Mouse (Mus musculus) spleen, adult 18-20 months (tissue): ENCODE measurements around the gene Zcchc7.
"Not testable (repeated sequence)": the region's sequence is repeated elsewhere in the genome, so short reads cannot be mapped to it uniquely, and the experiment has no call there.

Experiments used
- DNase-seq, 2 experiments: peaks; one replicate each; pipeline ENCODE4 v3.0.0; 2022; ENCODE audit warnings: mixed read lengths in 2 of 2

Gene Zcchc7

DNA sequence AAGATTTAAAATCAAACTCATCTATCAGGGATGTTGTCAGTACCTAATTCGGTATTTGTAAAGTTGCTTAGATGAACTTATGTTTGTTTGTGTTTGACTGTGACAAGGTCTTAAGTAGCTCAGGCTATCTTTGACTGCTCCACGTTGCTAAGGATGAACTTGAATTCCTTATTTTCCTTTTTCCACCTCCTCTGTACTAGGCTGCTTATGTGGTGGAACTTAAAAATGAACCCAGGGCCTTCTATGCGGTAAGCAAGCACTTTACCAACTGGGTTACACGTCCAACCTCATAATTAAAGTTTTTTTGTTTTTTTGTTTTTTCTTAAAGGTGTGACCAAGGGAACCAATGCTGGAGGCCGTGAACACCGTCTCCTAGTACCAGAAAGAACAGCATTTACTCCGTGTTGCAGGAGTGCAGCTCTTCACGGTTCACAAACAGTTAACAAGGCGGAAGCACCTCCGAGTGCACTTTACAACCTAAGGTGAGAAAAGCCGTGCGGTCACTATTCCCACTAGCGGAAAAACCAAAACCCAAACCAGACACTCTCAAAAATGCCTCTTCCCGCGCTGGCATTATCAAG is at the start of gene Zcchc7:
Zcchc7 (plus strand) TSS at position 325 of the 581 bp plus-strand sequence.
- DNase-seq, result no peak

DNA sequence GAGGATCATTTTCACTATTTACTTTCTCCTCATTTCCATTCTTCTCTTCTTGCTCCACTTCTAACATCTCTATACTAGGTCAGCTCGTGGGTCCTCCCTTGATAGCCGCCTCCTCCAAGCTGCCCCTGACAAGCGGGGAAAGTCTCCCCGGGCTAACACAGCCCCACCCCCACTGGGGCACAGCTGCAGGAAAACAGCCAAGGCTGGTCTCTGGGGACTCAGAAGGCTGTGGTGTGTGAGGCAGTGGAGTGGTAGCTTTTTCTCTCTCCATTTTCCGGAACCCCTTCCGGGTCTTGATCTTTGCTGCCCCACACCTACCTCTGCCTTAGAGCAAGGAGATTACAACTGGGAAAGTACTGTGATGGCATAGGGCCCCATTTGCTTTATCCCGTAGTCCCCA is 49.7 kb upstream of the Zcchc7 start:
- DNase-seq, result peak; percentile 79 to 83

DNA sequence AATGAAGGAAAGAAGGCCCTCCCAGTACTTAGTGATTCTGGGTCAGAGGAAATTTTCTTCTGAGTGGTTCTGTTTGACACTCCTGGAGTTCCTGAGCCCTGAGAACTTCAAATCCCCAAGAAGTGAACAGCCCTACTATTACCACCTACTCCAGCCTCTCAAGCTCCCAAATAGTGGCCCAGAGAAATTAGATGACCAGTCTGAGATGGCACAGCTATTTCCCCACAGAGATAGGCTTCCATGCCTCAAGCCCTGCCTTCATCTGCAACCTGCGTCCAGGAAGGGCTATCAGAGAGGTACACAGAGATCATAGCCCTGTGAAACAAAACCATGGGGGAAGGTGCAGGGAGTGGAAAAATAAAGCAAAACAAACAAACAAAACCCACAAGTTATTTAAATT is 48.8 kb upstream of the Zcchc7 start:
- no peak for DNase-seq

DNA sequence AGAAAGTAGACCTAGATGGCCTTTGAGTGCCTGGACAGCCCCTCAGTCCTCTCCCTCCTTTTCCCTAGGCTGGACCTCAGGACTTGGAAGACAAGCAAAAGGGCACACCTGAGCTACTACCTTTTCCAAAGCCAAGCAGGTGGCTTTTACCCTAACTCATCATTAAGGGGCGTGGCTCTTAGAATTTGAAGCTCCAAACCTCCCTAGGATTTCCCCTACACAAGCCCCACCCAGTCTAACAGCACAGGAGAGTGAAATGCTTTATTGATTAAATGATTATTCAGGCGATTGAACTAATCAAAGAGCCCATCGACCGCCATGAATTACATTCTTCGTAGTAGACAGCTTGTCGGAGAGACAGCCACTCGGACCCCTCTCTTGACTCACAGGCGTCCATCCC is 47.4 kb upstream of the Zcchc7 start:
- no peak for DNase-seq

DNA sequence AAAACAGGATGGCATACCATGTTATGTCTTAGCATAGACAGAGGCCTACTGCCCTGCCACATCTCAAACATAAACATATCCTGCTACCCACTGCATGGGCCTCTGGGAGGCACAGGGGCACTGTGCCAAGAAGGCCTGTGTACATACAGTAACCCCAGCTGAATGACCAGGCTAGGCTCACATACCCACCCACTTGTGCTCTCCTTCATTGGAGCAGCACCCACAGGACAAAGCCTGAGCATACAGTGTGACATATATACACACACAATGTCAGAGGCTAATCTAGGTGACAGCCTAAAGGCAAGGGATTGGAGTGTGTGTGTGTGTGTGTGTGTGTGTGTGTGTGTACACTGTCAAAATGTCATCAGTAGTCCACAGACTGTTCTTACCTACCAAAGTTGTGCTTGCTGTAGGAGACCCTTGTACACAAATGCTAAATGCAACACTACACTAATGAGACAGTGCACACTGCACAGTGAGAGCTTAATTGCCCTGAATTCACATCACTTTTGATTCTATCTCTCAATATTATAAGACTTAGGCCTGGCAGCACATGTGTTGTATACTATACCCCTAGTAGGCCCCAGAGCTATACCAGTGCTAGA is 46.5 kb upstream of the Zcchc7 start:
- DNase-seq, result peak; percentile 40 to 52

DNA sequence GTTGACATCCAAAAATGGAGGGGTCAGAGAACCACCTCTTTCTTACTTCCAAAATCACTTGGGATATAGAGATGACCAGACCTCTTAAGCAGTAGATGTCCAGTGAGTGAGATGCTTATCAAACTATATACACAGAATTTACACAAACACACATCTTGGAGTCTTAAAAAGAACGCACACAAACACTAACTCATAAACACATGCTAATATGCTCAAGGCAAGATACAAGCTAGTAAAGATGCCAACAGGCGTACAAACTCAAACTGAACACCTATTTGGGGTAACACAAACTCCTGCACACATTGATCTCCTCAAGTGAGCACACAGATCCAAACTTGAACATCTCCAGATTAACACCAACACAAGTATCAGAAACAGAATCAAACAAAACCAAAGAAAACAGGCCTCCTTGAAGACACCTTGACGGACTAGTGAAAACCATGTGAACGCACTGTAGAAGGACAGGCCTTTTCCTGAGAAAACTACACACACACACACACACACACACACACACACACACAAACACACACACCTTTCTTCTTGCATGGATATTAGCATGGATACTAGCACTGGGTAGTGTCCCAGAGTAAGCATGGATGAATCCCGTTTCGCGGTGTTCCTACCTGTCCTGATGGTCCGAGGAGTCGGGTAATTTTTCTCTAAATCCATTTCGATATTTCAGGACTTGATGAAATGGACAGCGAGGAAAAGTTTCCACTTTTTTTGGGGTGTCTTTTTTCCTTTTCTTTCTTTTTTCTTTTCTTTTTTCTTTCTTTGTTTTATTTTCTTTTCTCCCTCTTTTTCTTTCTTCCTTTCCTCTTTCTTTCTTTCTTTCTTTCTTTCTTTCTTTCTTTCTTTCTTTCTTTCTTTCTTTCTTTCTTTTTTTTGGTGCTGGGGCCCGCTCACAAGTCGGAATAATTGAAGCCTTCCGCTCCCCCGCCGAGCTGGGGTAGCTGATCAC is 45.7 kb upstream of the Zcchc7 start, which contains the start of gene Pax5:
Pax5 (minus strand) TSS at position 748 of the 961 bp plus-strand sequence.
- no peak for DNase-seq

DNA sequence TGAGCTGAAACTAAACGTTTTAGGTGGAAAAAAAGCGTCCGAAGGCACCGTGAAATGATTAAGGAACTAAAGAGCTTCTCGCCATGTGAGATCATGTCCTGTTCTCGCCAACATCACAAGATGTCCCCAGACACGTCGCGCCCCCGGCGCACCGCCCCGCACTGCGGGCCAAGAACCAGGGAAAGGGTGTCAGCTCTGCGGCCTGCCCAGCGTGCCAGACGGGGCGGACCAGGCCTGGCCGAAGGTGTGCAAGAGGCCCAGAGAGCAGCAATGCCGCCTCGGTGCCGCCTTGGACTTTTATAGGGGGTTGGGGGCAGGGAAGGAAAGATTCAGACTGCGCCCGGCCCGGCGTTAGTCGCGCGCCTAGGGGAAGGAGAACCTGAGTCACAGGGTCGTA is 45.0 kb upstream of the Zcchc7 start:
- DNase-seq, result peak; percentile 76 to 82

DNA sequence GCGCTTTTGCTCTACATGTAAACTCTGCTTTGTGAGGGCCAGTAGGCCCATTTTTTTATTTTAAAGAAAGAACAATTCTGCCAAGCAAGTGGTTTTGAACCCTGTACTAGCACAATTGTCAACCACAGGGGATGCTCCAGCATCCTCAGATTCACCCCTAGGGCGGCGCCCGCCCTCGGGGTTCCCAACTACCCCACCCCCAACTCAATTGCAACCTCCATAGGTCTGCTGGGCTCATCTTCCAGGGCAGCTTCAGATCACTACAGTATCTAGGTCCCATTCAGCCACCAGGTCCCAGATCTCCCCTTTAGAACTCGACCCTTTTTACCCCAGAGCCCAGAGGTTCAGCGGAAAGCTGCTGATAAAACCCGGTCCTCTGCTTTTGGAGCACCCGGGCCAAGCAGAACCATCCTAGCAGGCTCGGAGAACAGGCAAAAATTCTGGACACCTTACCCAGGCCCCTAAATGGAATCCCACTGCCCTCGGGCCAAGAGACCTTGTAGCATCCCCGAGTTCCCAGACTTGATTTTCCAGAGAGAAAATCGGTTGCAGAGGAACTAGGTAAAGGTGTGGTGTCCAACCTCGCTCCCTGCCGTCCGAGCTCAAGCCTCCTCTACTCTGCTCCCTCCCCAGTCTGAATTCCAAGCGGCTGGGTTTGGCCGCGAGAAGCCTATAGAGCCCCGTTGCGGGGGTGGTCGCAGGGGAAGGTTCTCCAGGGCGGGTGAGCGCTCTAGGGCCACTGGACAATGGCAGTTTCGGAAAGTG is 44.4 kb upstream of the Zcchc7 start:
- peak; percentile 43 to 50 for DNase-seq

DNA sequence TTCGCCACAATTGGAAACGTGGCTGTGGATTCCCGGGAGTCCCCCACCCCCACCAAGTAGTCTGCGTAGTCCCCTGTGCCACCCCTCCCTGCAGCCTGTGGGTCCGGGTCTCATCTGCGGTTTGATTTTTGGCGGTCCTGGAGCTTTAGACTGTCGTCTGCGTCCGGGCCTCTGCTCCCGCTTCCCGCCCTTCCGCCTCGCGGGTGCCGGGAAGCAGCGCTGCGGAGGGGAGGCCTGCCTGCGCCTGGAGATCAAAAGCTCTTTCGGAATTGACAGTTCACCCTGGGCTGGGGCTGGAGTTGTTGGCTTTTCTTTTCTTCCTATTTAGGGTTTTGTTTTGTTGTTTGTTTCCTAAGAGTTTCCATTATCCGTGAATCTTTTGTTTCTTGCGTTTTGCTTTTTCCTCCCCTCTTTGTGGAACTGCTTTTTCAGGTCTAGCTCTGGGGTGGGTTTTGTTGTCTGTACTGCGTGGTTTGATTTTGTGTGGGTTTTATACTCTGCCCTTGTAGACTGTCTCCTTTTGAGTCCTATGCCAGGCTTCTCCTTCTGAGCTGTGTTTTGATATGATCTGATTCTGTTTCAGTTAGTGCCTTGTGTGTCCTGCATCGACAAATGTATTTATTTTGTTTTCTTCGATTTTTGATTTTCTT is 43.5 kb upstream of the Zcchc7 start:
- peak; percentile 30 to 44 for DNase-seq

DNA sequence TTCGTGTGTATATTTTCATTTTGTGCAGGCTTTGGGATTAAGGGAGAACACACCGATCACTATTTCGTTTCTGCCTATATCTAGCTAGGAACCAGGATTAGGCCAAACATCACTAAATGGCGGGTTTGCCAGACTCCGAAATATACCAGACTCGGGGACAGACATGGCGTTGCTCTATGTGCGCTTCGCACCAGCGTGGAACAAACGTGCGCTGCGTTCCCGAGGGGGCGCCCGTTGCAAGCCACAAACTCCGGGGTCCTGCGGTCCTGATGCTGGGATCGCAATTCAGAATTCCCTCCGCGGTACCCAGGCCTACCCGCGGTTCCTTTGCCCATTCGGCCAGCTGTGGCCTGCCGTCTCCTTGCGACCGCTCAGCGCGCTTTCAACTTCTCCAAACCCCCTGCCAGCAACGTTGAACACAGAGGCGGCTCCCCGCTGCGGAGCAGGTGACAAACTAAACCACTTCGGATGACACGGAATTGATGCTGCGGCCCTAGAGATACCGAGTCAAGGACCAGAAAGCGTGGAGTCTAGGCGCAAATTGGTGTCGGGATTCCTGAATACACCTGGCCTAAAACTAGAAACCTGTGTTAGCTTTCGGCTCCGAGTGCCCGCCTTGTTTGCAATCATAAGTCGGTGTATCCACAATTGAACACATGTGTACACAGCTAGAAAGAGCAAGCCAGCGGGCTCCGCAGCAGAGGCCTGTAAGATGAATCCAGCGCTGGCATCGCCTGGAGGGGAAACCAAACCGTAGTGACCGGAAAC is 42.7 kb upstream of the Zcchc7 start:
- peak; percentile 61 to 65 for DNase-seq

DNA sequence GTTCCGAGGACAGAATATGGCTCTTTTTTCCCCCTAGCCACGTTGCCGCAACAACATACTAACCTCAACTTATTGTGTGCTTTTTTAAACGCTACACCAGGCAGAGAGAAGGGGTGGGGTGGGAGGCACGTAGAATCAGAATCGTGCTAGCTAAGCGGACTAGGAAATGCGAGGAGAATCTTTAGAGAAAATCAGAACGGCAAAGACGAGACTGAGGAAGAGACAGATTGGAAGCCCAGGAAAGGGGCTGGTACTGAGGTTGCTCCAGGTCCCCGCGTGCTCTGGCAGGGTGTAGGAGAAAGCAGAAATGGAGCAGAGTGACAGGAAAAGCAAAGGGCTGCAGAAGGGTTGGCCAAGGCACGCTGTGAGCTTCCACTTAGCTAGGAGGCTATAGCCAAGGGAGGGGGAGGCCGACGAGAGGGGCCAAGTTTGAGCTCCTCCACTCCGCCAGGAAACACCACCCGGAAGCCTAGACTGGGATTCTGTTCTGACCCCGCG is 42.1 kb upstream of the Zcchc7 start:
- DNase-seq, result peak; percentile 20 to 47

DNA sequence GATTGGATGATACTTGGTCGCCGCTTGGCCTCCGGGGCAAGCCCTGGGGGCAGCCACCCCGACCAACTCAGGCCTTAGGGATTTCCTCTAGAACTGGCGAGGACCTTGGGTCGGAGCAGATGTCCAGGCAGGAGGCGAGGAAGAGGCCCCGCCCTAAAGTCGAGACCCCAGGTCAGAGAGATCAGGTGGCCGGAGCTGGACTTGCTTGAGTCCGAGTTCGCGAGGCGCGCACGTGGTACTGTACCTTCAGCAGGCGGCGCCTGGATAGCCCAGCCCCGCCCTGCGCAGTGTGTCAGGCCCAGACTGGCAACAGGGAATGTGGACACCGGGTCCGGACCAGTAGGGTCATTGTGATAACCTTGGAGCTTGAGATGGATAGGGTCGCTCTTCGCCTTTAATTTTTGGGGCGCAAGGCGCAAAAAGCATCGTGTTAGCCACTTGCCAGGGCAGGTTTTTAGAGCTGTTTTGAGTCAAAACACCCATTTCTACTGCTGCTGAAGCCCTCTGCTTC is 41.5 kb upstream of the Zcchc7 start:
- peak; percentile 47 to 60 for DNase-seq

DNA sequence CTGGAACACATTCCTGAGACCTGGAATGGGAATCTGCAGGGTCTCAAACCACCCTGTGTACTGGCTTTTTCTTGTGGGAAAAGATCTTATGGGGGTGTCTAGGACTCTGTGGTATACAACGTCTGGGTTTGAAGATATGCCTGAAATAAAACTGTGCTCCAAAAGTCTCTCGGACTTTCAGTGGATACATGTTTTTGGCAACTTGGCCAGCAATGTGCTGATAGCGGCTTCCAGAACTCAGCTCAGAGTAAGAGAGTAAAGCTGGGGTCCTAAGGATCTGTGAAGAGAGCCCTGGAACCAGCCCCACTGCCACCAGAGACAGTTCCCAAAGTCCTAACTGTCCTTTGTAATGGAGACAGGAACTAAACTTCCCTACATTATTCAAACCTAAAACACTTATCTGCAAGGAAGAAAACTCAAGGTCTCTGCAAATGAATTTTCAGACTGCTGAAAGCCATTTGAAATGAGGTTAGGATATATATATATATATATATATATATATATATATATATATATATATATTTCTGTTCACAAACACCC is 40.0 kb upstream of the Zcchc7 start:
- DNase-seq, result no peak

DNA sequence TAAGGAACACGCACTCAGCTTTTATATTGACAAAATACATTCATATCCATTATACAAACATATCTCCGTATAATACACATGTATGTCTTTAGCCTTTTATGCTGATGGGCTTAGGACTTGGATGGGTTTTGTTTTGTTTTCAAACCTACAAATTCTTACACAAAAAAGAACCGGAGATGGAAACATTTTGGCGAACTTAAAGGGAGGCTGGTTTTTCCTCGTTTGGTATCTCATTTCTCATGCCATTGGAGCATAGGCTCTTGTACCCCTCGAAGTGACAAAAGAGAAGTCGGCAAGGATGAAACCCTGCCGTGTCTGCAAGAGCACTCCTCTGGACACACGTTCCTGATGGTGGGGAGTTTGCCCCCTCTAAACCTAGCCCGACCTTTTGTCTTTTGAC is 39.3 kb upstream of the Zcchc7 start:
- DNase-seq, result no peak

DNA sequence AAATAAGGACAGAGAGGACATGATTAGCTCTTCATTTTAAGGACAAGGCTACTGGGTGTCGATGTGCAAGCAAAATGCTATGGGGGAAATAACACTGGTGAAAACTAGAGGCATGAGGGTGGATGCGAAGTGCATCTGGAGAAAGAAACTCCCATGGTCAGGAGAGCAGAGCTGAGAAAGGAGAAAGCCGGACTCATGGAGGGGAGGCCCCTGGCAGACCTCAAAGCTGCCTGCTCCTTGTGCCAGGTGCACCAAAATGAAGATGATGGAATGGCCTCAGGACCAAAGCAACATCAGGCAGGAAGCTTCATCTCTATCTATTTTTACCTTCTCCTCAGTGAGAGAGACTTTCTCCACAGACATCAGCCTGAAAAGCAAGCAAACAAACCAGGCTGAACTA is 38.0 kb upstream of the Zcchc7 start:
- no peak for DNase-seq

DNA sequence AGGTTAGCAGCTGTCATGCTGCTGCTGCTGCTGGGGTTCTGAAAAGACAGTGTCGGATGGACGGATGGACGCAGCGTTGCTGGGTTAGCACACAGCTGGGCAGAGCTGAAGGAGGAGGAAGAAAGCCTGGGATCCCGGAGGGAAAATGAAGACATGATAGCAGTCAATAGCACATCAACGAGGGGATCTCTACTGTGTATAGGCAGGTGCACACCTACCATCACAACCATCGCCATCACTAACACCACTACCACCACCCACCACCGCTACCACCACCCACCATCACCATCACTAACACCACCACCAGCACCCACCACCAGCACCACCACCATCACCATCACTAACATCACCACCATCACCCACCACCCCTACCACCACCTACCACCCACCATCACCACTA is 35.6 kb upstream of the Zcchc7 start:
- no peak for DNase-seq

DNA sequence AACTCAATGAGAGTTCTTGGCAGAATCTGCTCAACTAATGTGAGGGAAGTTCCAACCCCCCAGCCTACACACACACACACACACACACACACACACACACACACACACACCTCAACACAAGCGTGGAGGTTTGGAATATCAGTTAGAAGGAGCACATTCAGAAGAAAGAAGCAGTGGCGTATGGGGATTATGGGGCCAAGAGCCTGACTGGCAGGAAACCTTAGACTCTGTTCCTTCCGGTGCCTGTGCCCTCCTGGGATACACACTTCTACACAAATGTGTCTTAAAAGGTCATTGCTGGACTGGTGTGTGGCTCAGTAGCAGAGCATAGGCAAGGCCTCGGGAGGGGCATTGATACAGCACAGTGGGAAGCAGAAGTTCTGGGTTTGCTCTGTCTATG is 34.4 kb upstream of the Zcchc7 start:
- no peak for DNase-seq

DNA sequence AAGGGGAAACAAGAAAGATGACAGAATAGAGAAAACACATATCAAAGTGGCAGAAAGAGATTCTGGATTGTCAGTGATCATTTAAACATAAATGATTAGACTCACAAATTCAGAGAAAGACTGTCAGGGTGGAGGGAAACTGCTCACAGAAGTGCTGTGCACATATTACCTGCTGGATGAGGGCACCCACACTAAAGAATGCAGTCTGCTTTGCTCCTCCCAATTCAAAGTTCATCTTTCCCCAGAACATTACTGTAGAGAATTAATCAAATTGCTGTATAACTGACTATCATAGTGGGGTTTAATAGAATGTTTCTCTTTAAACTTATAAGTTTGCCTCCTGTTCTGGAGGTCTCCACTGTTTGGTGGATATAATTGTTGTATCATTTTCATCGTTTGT is 15.2 kb upstream of the Zcchc7 start:
- no peak for DNase-seq

DNA sequence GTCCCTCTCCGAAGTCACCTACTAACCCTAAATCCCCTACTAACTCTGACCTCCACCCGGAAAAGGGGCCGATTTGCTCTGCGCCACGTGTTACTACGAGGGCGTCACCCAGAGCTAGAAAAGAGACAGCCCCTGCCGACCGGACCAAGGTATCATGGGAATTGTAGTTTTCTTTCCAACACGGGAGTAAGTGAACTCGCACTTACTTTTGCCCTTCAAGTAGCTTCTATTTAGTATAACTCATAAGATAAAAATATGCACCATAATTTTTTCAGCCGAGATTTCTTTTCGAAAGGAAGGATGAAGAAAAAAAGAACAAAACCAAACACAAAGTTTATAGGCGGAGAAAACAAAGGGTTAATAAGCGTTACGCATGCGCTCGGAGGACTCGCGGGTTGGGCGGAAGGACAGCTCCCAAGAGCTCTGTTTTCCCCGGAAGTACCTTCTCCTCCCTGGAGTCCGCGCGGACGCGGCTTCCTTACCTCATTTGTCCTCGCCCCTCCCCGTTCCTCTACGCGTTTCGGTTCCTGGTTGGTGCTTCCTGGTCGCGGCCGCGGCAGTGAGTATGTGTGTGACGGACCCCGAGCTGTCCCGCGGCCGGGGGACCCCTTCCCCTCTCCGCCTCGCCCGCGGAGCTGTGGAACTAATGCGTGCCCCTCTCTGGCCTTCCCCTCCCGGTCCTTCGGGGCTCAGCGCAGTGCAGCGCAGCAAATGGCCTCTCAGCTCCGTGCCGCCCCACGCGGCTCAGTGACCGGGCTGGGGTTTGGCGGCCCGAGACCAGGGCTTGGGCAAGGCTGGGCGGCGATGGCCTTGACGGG is 666 bp downstream of the Zcchc7 start:
- peak; percentile 87 to 92 for DNase-seq

DNA sequence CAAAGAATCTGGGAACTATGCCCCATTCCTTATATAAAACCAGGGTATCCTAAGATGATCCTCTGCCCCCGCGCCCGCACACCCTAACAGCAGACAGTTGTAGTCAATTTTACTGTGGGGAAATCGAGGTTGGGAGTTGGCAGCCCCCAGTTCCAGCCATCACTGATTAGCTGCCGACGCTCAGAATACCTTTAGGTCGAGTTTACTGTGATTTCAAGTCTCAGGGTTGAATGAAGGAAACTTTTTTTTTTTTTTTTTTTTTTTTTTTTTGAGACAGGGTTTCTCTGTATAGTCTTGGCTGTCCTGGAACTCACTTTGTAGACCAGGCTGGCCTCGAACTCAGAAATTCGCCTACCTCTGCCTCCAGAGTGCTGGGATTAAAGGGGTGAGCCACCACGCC is 1.5 kb downstream of the Zcchc7 start:
- not testable (repeated sequence) for DNase-seq
